Mouse (Mus musculus) adrenal gland, postnatal 10 days (tissue): ENCODE measurements around the gene Xrcc5. TPM values are rescaled to one million over a fixed set of nuclear protein-coding genes. Genes with fewer than 3 reads are reported as not detected.
A peak's percentile ranks its signal among the peaks of the same experiment; 100 is the strongest.

Experiments
- DNase-seq: peaks from one replicate; pipeline ENCODE4 v3.0.0; 2021; ENCODE audit warnings: mixed read lengths
- total RNA-seq, 2 experiments: library from RNA; stranded (reverse); gene quantifications; 2 replicates each; pipeline ENCODE4 v1.2.3; 2021

Gene Xrcc5
- total RNA-seq, 2 experiments from 2014 or later: 13.0 to 15.8 TPM

- DNase-seq: no peak
Observed at GRCm38 (mm10) chr1:72390420-72390819, 83.2 kb downstream of the Xrcc5 start.

DNA sequence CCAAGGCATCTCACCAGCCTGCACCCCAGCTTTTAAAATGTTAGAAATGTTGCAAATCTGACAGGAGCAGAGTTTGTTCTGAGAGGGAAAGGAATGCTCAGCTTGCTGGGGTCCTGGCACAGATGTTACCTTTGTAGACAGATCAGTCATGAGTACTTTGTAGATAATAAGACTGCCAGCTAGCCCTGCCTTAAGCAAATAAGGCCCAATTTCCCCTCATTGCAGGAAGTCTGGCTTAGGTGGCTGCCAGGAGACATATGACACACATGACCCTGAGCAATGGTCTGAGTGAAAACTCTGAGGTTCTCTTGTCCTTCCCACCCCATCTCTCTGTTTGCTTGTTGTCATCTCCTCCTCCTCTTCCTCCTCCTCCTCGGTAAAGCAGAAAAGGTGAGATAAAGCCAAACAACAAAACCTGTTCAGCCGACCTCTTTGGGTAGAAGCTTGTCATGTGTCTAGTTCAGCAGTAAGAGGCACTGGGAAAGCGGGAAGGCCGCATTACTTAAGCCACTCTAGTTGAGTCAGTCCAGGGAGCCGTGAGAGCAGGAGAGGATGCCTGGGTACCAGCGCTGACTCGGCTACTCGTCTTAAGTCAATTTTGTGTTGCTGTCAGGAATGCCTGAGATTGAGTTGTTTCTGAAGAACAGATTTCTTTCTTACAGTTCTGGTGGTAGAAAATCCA lies 92.6 kb downstream of the Xrcc5 start:
- DNase-seq: no peak

DNA sequence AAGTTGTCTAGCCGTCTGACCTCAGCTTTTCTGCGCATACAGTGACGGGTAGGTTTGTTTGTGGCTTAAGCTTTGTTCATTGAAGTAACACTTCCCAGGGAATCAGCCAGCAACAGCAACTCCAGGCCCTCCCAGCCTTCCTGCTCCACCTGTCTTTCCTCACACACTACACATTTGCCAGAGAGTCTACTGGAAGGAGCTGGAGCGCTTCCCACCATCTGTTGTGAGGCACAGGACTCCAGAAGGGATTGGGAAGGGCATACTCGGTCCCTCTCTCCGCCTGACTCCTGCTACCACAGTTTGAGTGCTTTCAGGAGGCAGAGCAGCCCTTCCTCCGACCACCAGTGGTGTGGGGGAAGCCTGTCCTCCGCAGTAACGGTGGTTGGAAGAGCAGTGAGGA lies 93.4 kb downstream of the Xrcc5 start:
- DNase-seq: no peak

GRCm38 (mm10) chr1:72401331-72402069 lies 94.3 kb downstream of the Xrcc5 start:
- no peak for DNase-seq

DNA sequence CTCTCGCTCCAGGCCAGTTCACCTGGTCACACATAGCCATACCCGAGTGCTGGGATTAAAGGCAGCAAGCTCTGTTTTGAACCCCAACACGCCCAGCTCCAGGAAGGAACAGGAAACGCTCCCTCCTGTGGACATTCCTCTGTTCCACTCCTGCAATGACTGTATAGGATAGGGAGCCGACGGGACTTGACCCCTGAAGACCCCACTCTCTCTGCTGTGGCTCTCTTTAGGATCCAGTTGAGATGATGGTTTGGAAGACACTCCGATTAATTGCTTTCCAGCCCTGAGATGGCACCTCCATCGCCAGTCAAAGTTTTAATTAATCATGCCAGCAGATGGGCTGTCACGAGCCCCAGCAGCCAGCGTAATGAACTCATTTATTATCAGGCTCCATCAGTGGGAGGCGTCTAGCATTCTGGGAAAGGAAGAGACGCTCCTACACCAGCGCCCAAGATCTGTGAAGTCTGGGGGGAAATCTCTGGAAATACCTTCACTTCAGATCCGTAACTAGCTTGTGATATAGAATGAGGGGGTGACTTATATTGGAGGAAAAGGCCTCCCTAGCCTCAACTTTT lies 99.4 kb downstream of the Xrcc5 start:
- no peak for DNase-seq

GRCm38 (mm10) chr1:72409936-72410335 lies 102.7 kb downstream of the Xrcc5 start:
- DNase-seq: no peak

GRCm38 (mm10) chr1:72411108-72411507 lies 103.9 kb downstream of the Xrcc5 start:
- no peak for DNase-seq

DNA sequence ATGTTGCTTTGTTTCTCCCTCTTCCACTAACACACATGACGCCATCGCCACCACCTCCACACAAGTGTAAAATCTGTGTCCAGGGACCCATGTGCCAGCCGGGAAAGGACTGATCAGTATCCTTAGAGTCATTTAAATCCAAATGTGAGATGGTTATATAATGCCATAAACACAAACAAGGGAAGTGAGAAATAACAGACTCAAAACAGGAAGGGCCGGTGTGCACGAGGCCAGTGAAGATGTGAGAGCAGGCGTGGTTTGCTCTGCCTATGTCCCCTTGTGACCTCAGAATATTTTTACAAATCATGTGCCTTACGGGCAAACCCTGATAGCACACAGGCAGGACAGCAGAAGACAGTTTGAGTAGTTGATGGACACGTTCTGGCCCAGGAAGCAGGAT lies 106.0 kb downstream of the Xrcc5 start:
- no peak for DNase-seq

DNA sequence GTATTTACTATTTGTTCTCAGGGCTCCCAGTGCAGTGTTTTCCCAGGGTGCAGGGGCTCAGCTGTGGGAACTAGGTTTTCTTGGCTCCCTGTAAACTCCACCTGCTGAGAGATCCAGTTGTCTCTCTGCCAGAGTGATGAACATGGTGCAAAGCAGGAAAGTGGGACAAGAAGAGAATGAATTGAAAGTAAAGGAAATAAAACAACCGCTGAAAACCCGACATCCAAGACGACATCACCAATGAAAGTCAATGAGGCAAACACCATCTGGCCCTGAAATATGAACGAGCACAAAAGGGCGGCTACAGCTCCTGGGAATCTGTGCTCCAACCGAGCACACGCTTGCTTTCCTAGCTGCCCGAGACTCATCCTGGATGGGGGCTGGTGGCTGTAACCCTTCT lies 106.9 kb downstream of the Xrcc5 start:
- no peak for DNase-seq

- DNase-seq: no peak
Observed at GRCm38 (mm10) chr1:72414561-72415253, 107.5 kb downstream of the Xrcc5 start.

GRCm38 (mm10) chr1:72418744-72419655 lies 111.8 kb downstream of the Xrcc5 start:
- DNase-seq: no peak

- DNase-seq: no peak
Observed at GRCm38 (mm10) chr1:72420220-72420619, 113.0 kb downstream of the Xrcc5 start.

GRCm38 (mm10) chr1:72422121-72422520 lies 114.9 kb downstream of the Xrcc5 start:
- no peak for DNase-seq

GRCm38 (mm10) chr1:72426456-72426855 lies 119.2 kb downstream of the Xrcc5 start:
- DNase-seq: no peak

GRCm38 (mm10) chr1:72428526-72428925 lies 121.3 kb downstream of the Xrcc5 start:
- DNase-seq: no peak

- DNase-seq: peak; percentile 18
Observed at GRCm38 (mm10) chr1:72429107-72429807, 122.0 kb downstream of the Xrcc5 start.

DNA sequence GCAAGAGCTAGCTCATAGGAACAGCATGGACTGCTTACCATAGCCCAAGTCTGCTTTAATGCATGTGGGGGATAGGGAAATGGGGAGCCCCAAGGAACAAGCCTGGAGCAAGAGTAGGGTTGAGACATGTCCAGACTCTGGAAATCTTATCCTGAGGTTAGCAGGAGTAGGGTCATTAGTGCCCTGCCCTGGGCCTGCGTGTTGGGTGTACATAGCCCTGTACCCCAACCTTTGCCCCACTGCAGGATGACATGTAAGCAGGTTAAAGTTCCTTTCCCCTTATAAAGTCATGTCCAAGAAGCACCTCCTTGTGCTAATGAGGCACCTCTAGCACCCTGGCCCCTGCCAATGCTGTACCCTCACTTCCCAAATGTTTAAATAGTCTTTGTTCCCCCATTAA lies 125.4 kb downstream of the Xrcc5 start:
- no peak for DNase-seq

DNA sequence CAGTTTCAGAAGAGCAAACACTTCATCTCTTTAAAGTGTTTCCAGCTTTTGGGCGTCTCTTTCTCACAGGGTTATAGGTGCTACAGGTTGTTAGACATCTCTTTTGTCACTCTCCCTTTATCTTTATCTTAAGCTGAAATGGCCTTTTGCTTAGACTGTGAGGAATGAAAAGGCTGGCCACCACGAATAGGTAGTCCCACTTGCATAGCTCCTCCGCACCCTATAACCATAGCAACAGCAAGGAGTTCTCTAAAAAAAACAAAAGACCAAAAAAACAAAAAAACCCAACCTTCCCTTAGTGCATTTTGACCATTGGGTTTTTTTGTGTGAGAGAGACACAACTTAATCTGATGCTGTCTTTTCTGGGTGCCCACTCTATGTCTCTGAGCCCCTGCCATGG lies 127.3 kb downstream of the Xrcc5 start:
- no peak for DNase-seq

GRCm38 (mm10) chr1:72436967-72437366 lies 129.7 kb downstream of the Xrcc5 start:
- DNase-seq: no peak

- peak; percentile 23 for DNase-seq
Observed at GRCm38 (mm10) chr1:72439146-72439545, 131.9 kb downstream of the Xrcc5 start.

GRCm38 (mm10) chr1:72442747-72443146 lies 135.5 kb downstream of the Xrcc5 start:
- no peak for DNase-seq
